Mouse (Mus musculus): ENCODE measurements at regions not wholly inside any gene's neighbourhood (a gene's known extent, or its start where the extent isn't known, plus 50 kb on each side); places are given as distances from the start of the nearest gene placed in this dataset.

GRCm38 (mm10) chr13:73158016-73158415 is 102.3 kb upstream of the Irx4 start:
- TF ChIP-seq POLR2A (IDR thresholded peaks at IDR 0.05; ENCODE audit: low read depth, low read length) (no peak), CTCF (conservative IDR thresholded peaks at IDR 0.05; ENCODE audit: insufficient read depth, insufficient read length, low read depth, low read length) (no peak)
- H3K4me3 ChIP-seq (ENCODE audit: insufficient read depth, low read depth, low read length), result no peak overlapping the region
- 0 out of 2 replicates have a peak, but pooled peaks cover 3% of the 10 kb centered on the region for H3K4me1 ChIP-seq (ENCODE audit: control insufficient read depth, insufficient read depth, low read length)
- H3K27ac ChIP-seq (ENCODE audit: insufficient read depth, low read depth, low read length), result no peak overlapping the region
- no peaks in the 10 kb centered on the region for H3K27me3 ChIP-seq (replicated peaks; ENCODE audit: control insufficient read depth, insufficient read depth, low read length)
- no peaks in the 10 kb centered on the region for H3K36me3 ChIP-seq (ENCODE audit: control insufficient read depth, insufficient read depth, low read length)
- no peak for DNase-seq
- 82% methylated on average over 7 of the region's 7 CpGs for WGBS

GRCm38 (mm10) chr13:73159454-73159853 is 100.8 kb upstream of the Irx4 start:
- DNase-seq, result no peak
- no peaks in the 10 kb centered on the region for H3K27me3 ChIP-seq (replicated peaks; ENCODE audit: control insufficient read depth, insufficient read depth, low read length)
- H3K36me3 ChIP-seq (ENCODE audit: control insufficient read depth, insufficient read depth, low read length), result no peaks in the 10 kb centered on the region
- no peak overlapping the region for H3K27ac ChIP-seq (ENCODE audit: insufficient read depth, low read depth, low read length)
- WGBS, result 41% methylated on average over 7 of the region's 7 CpGs
- no peak overlapping the region for H3K4me3 ChIP-seq (ENCODE audit: insufficient read depth, low read depth, low read length)
- 0 out of 2 replicates have a peak, but pooled peaks cover 3% of the 10 kb centered on the region for H3K4me1 ChIP-seq (ENCODE audit: control insufficient read depth, insufficient read depth, low read length)
- TF ChIP-seq CTCF (conservative IDR thresholded peaks at IDR 0.05; ENCODE audit: insufficient read depth, insufficient read length, low read depth, low read length), result no peak
- TF ChIP-seq POLR2A (IDR thresholded peaks at IDR 0.05; ENCODE audit: low read depth, low read length), result no peak

GRCm38 (mm10) chr13:73159865-73160264 is 100.4 kb upstream of the Irx4 start:
- H3K36me3 ChIP-seq (ENCODE audit: control insufficient read depth, insufficient read depth, low read length), result no peaks in the 10 kb centered on the region
- no peak overlapping the region for H3K27ac ChIP-seq (ENCODE audit: insufficient read depth, low read depth, low read length)
- DNase-seq, result no peak
- TF ChIP-seq CTCF (conservative IDR thresholded peaks at IDR 0.05; ENCODE audit: insufficient read depth, insufficient read length, low read depth, low read length) (no peak), POLR2A (IDR thresholded peaks at IDR 0.05; ENCODE audit: low read depth, low read length) (no peak)
- no peaks in the 10 kb centered on the region for H3K27me3 ChIP-seq (replicated peaks; ENCODE audit: control insufficient read depth, insufficient read depth, low read length)
- 8% methylated on average over 9 of the region's 9 CpGs for WGBS
- H3K4me1 ChIP-seq (ENCODE audit: control insufficient read depth, insufficient read depth, low read length), result 0 out of 2 replicates have a peak, but pooled peaks cover 3% of the 10 kb centered on the region
- no peak overlapping the region for H3K4me3 ChIP-seq (ENCODE audit: insufficient read depth, low read depth, low read length)

GRCm38 (mm10) chr13:73160289-73160688 is 100.0 kb upstream of the Irx4 start:
- H3K4me1 ChIP-seq (ENCODE audit: control insufficient read depth, insufficient read depth, low read length), result 0 out of 2 replicates have a peak, but pooled peaks cover 3% of the 10 kb centered on the region
- no peaks in the 10 kb centered on the region for H3K36me3 ChIP-seq (ENCODE audit: control insufficient read depth, insufficient read depth, low read length)
- DNase-seq, result peak; percentile 83
- H3K27me3 ChIP-seq (replicated peaks; ENCODE audit: control insufficient read depth, insufficient read depth, low read length), result no peaks in the 10 kb centered on the region
- no peak overlapping the region for H3K27ac ChIP-seq (ENCODE audit: insufficient read depth, low read depth, low read length)
- H3K4me3 ChIP-seq (ENCODE audit: insufficient read depth, low read depth, low read length), result 0 out of 2 replicates have a peak overlapping the region, but pooled peaks have one; percentile 1
- under 1% methylated on average over 22 of the region's 22 CpGs for WGBS
- TF ChIP-seq CTCF (conservative IDR thresholded peaks at IDR 0.05; ENCODE audit: insufficient read depth, insufficient read length, low read depth, low read length) (peak; percentile 67), POLR2A (IDR thresholded peaks at IDR 0.05; ENCODE audit: low read depth, low read length) (no peak)

GRCm38 (mm10) chr13:73170301-73170700 is 90.0 kb upstream of the Irx4 start:
- no peak for DNase-seq
- Histone ChIP-seq H3K27ac (ENCODE audit: insufficient read depth, low read depth, low read length) (no peak overlapping the region), H3K4me1 (ENCODE audit: control insufficient read depth, insufficient read depth, low read length) (no peaks in the 10 kb centered on the region), H3K4me3 (ENCODE audit: insufficient read depth, low read depth, low read length) (no peak overlapping the region), H3K27me3 (replicated peaks; ENCODE audit: control insufficient read depth, insufficient read depth, low read length) (no peaks in the 10 kb centered on the region; the same call in 1 of the 2 replicates), H3K36me3 (ENCODE audit: control insufficient read depth, insufficient read depth, low read length) (no peaks in the 10 kb centered on the region)
- TF ChIP-seq CTCF (conservative IDR thresholded peaks at IDR 0.05; ENCODE audit: insufficient read depth, insufficient read length, low read depth, low read length) (no peak), POLR2A (IDR thresholded peaks at IDR 0.05; ENCODE audit: low read depth, low read length) (no peak)
- 70% methylated on average over 3 of the region's 3 CpGs for WGBS

GRCm38 (mm10) chr13:73207931-73208448 is 52.3 kb upstream of the Irx4 start:
- Histone ChIP-seq H3K27me3 (replicated peaks; ENCODE audit: control insufficient read depth, insufficient read depth, low read length) (no peaks in the 10 kb centered on the region), H3K27ac (ENCODE audit: insufficient read depth, low read depth, low read length) (no peak overlapping the region), H3K4me1 (ENCODE audit: control insufficient read depth, insufficient read depth, low read length) (no peaks in the 10 kb centered on the region), H3K36me3 (ENCODE audit: control insufficient read depth, insufficient read depth, low read length) (no peaks in the 10 kb centered on the region), H3K4me3 (ENCODE audit: insufficient read depth, low read depth, low read length) (no peak overlapping the region)
- DNase-seq, result no peak
- WGBS, result 83% methylated on average over 3 of the region's 3 CpGs
- TF ChIP-seq POLR2A (IDR thresholded peaks at IDR 0.05; ENCODE audit: low read depth, low read length) (no peak), CTCF (conservative IDR thresholded peaks at IDR 0.05; ENCODE audit: insufficient read depth, insufficient read length, low read depth, low read length) (no peak)
